Mouse (Mus musculus) adrenal gland, adult 10 weeks (tissue): ENCODE results near the gene Mrpl36. TPM values are rescaled to one million over a fixed set of nuclear protein-coding genes. Genes with fewer than 3 reads are reported as not detected.

Experiments used
- polyA plus RNA-seq: library from polyadenylated mRNA; stranded (reverse); fragments of 350-450 nt; fragmentation: Illumina TruSeq; extraction: RNeasy Lipid Tissue Mini Kit (QIAGEN cat#74804); gene quantifications from one replicate; pipeline ENCODE4 v1.2.3, GENCODE M21; 2014; ENCODE audit warnings: low read depth, low replicate concordance

Mrpl36 gene
- 71.8 TPM for polyA plus RNA-seq

DNA sequence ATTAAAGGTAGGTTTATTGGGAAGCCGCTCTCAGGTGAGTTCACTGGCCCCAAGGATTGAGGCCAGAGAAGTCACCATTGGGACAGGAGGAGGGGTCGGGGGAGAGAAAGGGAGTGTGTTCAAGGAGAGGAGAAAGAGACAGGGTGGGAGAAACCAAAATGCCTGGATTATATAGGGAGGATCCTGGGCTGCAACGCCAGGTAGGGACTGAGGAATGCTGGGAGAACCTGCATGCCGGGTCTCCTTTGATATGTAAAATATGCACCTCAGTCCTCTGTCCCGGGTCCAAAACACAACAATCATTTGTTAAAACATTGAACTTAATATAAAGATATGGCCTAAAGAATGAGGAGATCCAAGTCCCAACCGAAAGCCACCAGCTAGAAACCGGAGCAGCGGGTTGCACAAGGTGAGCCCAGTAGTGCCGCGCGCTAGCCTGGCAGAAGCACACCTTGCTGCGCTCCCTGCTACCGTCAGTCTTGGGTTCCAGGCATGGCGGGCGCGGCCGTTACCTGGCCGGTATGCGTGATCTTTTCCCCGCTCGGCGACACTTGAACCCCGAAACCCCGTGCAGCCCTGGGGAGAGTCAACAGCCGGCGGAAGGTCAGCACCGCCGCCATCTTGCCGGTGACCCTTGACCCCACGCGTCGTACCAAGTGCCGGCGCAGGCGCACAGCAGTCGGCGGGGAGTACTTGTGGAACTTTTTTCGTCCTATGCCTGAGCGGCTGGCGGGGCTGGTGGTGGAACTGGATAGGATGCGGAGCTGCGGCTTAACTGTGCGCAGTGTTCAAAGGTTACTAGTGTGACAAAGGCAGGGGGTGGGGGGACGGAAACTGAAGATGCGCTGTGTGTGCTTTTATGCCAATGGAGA lies at the start of gene Mrpl36, which contains the start of gene Ndufs6:
Gene Mrpl36, plus strand, starts transcription at position 687 of the 872 bp plus-strand sequence.
Gene Ndufs6, minus strand, starts transcription at position 716 of the 872 bp plus-strand sequence.

Other genes with a start within 250 kb of the Mrpl36 start
- gene Irx4, start 68.0 kb upstream of the Mrpl36 start, polyA plus RNA-seq: not detected
- gene Ndufs6, start within 50 bp of the Mrpl36 start, polyA plus RNA-seq: 39.7 TPM
- 7.2 TPM for gene Lpcat1, start 138.7 kb downstream of the Mrpl36 start, polyA plus RNA-seq
- gene Slc6a3, start 208.2 kb downstream of the Mrpl36 start, polyA plus RNA-seq: not detected